Mouse (Mus musculus): ENCODE results near the gene Ccz1. TPM values are rescaled to one million over a fixed set of nuclear protein-coding genes. Genes with fewer than 3 reads are reported as not detected.

Ccz1 gene
- polyA plus RNA-seq, 1 experiment, result 40.0 TPM

DNA sequence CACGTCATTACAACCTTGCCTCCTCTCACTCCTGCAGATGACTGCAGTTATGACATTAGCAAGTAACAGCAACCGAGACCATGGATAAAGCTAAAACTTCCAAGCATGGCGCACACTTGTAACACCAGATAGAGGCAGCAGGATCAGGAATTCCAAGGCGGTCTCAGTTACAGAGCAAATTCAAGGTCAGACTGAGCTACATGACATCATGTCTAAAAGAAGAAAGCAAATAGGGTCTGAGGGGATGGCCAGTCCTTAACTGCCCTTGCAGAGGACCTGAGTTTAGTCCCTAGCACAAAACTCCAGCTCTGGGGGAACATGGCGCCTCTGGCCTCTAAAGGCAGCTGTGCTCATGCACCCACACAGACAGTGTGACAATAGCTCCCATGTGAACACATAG is 20.8 kb downstream of the Ccz1 start:
- no peak for DNase-seq (ENCODE audit: low spot score)

- no peak for DNase-seq (ENCODE audit: low spot score)
These were observed 21.4 kb downstream of the Ccz1 start for GRCm38 (mm10) chr5:143993260-143993659.

GRCm38 (mm10) chr5:143992661-143993060 is 22.0 kb downstream of the Ccz1 start:
- no peak for DNase-seq (ENCODE audit: low spot score)

DNA sequence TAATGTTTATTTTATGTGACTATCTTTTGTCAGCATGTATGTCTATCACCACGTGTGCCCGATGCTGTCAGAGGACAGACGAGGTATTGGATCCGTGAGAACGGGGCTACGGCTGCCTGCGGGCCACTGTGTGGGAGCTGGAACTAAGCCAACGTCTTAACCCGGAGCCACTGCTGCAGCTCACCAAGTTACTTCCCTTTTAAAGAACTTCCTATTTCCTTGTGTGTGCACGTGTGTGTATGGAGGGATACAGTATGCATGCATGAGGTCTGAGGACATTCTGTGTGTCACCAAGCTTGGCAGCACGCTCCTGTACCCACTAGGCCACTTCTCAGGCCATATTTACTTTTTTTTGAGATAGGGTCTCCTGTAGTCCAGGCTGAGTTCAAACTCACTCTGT is 24.6 kb downstream of the Ccz1 start:
- no peak for DNase-seq (ENCODE audit: low spot score)

DNA sequence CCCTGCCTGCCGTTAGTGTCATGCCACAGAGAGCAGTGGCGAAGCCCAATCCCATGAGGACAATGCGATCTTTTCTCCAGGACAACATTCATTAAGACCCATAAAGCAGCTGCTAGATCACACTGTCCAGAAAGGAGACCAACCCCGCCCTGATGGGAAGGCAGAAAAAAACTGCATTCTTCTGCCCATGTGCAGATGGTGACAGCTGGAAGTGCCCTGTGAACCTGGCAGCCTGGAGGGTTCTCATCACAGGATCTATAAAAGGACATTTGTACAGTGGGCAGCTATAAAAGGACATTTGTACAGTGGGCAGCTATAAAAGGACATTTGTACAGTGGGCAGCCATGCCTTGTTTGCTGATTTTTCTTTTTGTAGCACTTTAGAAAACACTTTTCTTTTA is 25.6 kb downstream of the Ccz1 start:
- no peak for DNase-seq (ENCODE audit: low spot score)

DNA sequence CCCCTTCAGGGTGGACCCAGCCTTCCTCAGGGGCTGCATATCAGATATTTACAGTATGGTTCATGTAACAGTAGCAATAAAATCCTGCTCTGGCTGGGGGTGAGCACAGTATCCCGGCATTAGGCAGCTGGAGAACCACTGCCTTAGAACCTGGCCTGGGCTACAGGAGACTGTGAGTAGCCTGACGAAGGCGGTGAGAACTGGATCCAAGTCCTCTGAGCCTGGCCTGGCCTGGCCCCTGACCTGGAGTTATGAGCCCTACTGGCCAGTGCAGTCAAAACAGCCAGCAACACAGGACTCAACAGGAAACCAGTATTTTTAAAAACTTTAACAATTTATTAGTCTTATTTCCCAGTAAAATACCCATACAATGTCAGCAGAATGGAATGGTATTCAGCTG is 27.1 kb downstream of the Ccz1 start:
- DNase-seq (ENCODE audit: low spot score), result no peak

- DNase-seq (ENCODE audit: low spot score), result no peak
These were observed 29.3 kb downstream of the Ccz1 start for GRCm38 (mm10) chr5:143985381-143985780.

GRCm38 (mm10) chr5:143982361-143982760 is 32.3 kb downstream of the Ccz1 start:
- DNase-seq (ENCODE audit: low spot score), result no peak

- DNase-seq (ENCODE audit: low spot score), result no peak
These were observed 33.8 kb downstream of the Ccz1 start for GRCm38 (mm10) chr5:143980858-143981257.

GRCm38 (mm10) chr5:143976726-143977431 is 37.8 kb downstream of the Ccz1 start:
- no peak for DNase-seq (ENCODE audit: low spot score)

DNA sequence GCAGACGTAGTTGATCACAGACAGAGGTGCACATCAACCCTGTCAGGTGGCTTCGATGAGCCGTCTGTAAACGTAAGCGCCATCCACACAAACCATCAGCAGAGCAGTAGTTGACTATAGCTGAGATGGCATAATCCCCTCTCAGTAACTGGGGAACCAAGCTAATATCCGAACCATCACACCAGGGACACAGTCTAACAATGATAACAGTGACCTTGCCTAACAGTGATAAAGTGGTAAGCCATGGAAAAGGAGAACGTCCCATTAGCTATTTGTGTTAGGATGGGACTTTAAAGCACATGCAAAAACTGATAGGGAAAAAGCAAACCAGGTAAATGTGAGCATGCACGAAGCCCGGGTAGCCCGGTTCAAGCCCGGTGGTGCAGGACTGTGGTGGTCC is 38.4 kb downstream of the Ccz1 start:
- no peak for DNase-seq (ENCODE audit: low spot score)

- DNase-seq (ENCODE audit: low spot score), result no peak
These were observed 39.1 kb downstream of the Ccz1 start for GRCm38 (mm10) chr5:143975631-143975933.

GRCm38 (mm10) chr5:143974931-143975630 is 39.6 kb downstream of the Ccz1 start:
- peak; percentile 43 for DNase-seq (ENCODE audit: low spot score)

GRCm38 (mm10) chr5:143972628-143973027 is 42.0 kb downstream of the Ccz1 start:
- no peak for DNase-seq (ENCODE audit: low spot score)

GRCm38 (mm10) chr5:143966671-143967070 is 48.0 kb downstream of the Ccz1 start:
- DNase-seq (ENCODE audit: low spot score), result no peak

DNA sequence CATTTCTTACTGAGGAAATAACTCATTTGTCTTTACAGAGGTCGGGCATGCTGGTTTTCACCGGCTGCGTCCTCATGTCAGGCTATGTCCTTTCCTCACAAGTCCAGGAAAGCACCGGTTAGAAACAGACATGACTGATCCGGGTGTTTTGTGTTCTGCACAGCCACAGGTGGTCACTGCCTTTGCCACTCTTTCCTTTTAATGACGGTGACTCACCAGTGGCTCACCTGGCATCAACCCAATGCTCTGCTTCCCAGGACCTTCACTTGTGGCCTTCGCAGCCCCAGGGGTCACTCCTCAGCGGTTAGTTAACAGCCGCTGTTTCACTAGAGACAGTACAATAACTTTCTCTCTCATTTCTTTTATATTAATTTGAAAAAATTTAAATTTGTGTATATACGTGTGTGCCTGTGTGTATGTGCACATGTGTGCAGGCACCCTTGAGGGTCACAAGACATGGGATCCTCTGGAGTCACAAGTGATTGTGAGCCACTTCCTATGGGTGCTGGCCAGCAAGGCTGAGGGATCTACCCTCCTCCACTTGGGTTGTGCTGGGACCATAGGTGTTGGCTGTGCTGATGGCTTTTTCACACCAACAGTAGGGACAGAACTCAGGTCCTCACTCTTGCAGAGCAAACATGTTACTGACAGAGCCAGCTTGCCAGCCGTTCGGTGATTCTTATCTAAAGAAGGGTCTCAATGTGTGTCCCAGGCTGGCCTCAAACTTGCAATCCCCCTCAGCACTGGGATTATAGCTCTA is 48.9 kb downstream of the Ccz1 start:
- no peak for DNase-seq (ENCODE audit: low spot score)

DNA sequence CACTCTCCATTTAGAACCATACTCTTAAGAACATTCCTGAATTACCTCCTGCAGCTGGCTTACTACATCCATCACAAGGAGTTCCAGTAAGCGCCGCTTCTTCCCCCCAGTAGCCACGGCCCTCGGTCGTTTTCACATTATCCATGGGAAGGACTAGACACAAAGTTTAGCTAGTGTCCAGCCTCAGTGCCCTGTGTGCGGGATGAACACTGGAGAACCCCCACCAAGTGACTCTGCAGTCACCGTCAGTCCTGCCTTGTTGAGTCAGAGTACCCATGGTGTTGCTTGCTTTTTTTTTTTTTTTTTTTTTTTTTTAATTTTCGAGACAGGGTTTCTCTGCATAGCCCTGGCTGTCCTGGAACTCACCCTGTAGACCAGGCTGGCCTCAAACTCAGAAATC is 53.5 kb downstream of the Ccz1 start:
- DNase-seq (ENCODE audit: low spot score), result no peak

- no peak for DNase-seq (ENCODE audit: low spot score)
These were observed 55.1 kb downstream of the Ccz1 start for GRCm38 (mm10) chr5:143959551-143959950.

- DNase-seq (ENCODE audit: low spot score), result no peak
These were observed 57.6 kb downstream of the Ccz1 start for GRCm38 (mm10) chr5:143957101-143957500.

DNA sequence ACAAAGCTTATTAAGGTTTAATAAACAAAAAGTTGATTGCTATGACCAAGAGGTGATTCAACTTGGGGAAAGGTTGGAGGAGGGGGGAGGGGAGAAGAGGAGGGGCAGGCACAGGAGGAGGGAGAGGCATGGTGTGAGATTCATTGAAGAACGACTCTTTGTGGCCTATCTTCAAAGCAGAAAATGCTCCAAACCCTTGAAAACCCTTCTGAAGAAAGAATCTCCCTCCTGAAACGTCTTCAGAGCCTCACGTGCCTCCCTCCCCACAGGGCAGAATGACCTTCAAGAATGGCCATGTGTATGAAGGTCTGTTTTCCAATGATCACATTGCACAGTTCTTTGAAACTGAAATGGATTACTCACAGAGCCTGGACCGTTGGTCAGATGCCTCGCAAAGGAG is 64.7 kb downstream of the Ccz1 start:
- no peak for DNase-seq (ENCODE audit: low spot score)

DNA sequence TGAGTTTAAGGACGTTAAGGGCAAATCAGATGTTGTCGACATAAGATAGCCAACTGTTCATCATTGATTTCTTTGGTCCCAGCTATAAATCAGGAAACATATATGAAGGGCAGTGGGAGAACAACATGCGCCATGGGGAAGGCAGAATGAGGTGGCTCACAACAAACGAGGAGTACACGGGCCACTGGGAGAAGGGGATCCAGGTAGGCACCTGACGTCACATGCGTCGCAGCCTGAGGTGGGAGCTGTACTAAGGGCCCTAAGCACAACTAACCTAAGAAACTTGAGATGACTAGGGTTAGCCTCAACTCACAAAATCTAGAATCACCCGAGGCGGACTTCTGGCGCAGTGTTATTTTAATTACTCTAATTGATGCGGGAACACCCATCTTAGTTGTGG is 66.3 kb downstream of the Ccz1 start:
- DNase-seq (ENCODE audit: low spot score), result no peak

DNA sequence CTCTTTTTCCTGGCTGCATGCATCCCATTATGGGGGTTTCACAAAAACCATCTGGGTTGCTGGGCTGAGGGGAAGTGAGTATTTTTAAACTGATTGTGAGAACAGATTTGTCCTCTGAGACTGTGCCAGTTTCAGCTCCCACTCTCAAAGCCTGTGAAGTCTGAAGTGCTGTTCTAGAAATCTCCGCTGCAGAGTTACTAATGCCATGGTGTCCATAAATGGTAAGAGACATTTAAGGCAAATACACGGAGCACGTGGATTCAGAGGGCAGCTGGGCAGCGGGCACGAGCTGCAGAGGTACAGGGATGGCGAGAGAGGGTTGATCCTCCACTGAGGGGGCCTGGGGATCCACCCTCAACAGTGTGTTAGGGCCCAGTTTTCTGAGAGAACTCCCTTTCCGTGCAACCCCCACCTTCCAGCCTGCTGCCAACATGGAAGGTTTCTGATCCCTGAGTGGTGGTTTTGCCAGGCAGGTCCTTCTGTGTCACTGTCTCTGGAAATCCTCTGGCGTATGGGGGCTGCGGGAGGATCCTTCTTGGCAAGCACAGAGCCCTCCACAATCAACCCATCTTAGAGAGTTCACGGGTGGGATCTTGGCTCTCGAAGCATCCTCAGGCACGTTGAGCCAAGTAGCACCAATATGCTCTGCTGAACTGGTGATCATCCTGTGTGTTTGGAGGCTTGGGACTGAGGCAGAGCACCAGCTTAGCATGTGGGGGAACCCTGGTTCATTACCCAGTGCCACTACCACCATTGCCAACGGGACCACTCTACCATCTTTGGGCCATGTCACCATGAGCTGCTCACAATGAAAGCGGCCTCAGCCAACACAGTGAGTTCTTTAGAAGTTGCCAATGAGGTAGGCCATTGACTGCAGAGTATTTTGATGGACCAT is 71.2 kb downstream of the Ccz1 start:
- no peak for DNase-seq (ENCODE audit: low spot score)

Data from urinary bladder, adult 2 months (tissue).